Mouse (Mus musculus) stomach, postnatal 0 days (tissue): ENCODE results near the gene Flnb.

Experiments used
- CTCF ChIP-seq: IDR thresholded peaks from 2 replicates; pipeline ENCODE4 v1.5.1; 2016; ENCODE audit warnings: antibody characterized with exemption, low read depth, mild to moderate bottlenecking, moderate library complexity
- EP300 ChIP-seq: optimal IDR thresholded peaks from 2 replicates; pipeline ENCODE3; 2016; ENCODE audit warnings: antibody characterized with exemption

- TF ChIP-seq EP300 = no peak
- no peak for TF ChIP-seq CTCF
Measured at GRCm38 (mm10) chr14:7786073-7786472, 31.7 kb upstream of the Flnb start.
